Mouse (Mus musculus) right cerebral cortex, postnatal 36 days (tissue): ENCODE results near the gene Adamts2.

Experiments
- DNase-seq, 2 experiments: peaks; one replicate each; pipeline ENCODE4 v3.0.0; 2022; ENCODE audit warnings: low spot score in 2 of 2, mixed read lengths in 1 of 2

The Adamts2 gene

GRCm38 (mm10) chr11:50847047-50847446, 245.2 kb downstream of the Adamts2 start:
- DNase-seq, result no peak

- DNase-seq, result no peak
These were observed 246.7 kb downstream of the Adamts2 start for GRCm38 (mm10) chr11:50848520-50849137.

DNA sequence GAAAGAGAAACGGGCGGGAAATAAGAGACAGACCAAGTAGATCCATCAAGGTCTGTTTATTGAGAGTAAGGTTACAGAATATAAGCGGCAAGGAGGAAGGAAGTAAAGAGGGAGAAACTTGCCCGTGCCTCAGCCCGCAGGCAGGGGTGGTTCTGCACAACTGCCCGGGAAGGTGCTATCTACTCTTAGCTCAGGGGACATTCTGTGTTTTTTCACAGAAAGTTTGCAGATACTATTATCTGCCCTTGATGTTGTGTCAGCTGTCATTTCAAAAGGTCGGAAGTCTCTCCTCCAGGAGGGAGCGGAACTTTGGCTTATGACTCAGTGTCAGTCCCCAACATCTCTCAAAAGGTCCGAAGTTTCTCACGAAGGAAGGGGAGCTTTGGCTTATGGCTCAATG, 247.4 kb downstream of the Adamts2 start:
- no peak for DNase-seq

- DNase-seq, result no peak
These were observed 248.4 kb downstream of the Adamts2 start, which contains the start of gene Grm6 for GRCm38 (mm10) chr11:50850177-50850735. TSS of gene Grm6 (plus strand) at chr11:50850685.

DNA sequence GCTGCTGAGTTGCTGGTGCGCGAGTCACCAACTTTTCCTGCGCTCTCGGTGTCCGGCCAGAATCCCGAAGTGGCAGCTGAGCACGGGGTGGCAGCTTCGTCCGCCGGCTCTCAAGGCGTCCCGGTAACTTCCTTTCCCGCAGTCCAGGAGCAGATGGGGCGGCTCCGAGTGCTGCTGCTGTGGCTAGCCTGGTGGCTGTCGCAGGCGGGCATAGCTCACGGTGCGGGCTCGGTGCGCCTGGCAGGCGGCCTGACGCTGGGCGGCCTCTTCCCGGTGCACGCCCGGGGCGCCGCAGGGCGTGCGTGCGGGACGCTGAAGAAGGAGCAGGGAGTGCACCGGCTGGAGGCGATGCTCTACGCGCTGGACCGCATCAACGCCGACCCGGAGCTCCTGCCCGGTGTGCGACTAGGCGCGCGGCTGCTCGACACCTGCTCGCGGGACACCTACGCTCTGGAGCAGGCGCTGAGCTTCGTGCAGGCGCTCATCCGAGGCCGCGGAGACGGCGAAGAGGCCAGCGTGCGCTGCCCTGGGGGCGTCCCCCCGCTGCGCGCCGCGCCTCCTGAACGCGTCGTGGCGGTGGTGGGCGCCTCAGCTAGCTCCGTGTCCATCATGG, 249.2 kb downstream of the Adamts2 start:
- no peak for DNase-seq
